Mouse (Mus musculus) Patski (cell line): ENCODE results near the gene Faap24. TPM values are rescaled to one million over a fixed set of nuclear protein-coding genes. Genes with fewer than 3 reads are reported as not detected.

Experiments
- ATAC-seq: fragments of 100-300 bp; one replicate; pipeline ENCODE4 v1.8.0; 2021
- CTCF ChIA-PET: fragments of 350-600 bp; sonication (Branson Sonifier 250); formaldehyde crosslinking; loops from one replicate; lab custom pipeline; 2022; ENCODE audit warnings: inconsistent platforms; lab: Charles Lee
- POLR2A ChIA-PET: fragments of 350-600 bp; sonication (Branson Sonifier 250); formaldehyde crosslinking; loops from one replicate; lab custom pipeline; 2022; ENCODE audit warnings: antibody characterized with exemption, inconsistent platforms; lab: Charles Lee
- DNase-seq: peaks from one replicate; pipeline ENCODE4 v3.0.0-alpha.2; 2011; ENCODE audit warnings: low read depth, low spot score
- H3K27me3 ChIP-seq: fragments of 371-371 bp; one replicate; pipeline ENCODE4 v1.5.1; 2021
- CTCF ChIP-seq: fragments of 100-300 bp; IDR thresholded peaks from one replicate; pipeline ENCODE4 v1.5.1; 2021
- in situ Hi-C: fragments of 300-500 bp; cut with MboI; formaldehyde crosslinking; loops from 3 replicates; pipeline ENCODE4 v1.11.1; 2018; ENCODE audit warnings: low pct_unique_long_range_greater_than_20kb, mixed read lengths
- polyA plus RNA-seq: library from polyadenylated mRNA; unstranded; gene quantifications from one replicate; pipeline ENCODE4 v1.2.3, GENCODE M21; 2021

Faap24 gene
- polyA plus RNA-seq, 1 experiment from 2014 or later: 7.1 TPM

DNA sequence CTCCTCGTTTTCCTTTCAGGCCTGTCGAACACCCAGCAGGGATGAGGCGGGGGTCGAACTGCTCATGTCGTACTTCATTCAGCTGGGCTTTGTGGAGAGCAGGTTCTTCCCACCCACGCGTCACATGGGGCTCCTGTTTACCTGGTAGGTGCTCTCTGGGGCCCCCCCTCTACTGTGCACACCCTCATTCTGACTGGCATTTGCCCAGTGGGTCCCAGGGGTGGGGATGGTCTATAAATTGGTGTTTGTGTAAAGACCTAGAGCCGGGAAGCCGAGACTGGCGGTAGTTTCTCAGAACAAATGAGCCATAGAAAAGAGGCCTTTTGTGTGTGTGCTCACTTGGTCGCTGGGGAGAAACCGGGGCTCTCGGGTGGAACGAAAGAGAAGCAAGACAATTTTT lies 25.5 kb downstream of the Faap24 start:
- ATAC-seq (no peak), DNase-seq (no peak)
- POLR2A ChIA-PET: no interaction called here
- no peak for TF ChIP-seq CTCF
- no peaks in the 10 kb centered on the region for H3K27me3 ChIP-seq
- CTCF ChIA-PET: interaction anchor here (1.1 kb wide), 1 partner anchor 8 kb away, joined by 4 read pairs; no protein-coding TSS in a partner anchor
- in situ Hi-C loops: no loop called here

DNA sequence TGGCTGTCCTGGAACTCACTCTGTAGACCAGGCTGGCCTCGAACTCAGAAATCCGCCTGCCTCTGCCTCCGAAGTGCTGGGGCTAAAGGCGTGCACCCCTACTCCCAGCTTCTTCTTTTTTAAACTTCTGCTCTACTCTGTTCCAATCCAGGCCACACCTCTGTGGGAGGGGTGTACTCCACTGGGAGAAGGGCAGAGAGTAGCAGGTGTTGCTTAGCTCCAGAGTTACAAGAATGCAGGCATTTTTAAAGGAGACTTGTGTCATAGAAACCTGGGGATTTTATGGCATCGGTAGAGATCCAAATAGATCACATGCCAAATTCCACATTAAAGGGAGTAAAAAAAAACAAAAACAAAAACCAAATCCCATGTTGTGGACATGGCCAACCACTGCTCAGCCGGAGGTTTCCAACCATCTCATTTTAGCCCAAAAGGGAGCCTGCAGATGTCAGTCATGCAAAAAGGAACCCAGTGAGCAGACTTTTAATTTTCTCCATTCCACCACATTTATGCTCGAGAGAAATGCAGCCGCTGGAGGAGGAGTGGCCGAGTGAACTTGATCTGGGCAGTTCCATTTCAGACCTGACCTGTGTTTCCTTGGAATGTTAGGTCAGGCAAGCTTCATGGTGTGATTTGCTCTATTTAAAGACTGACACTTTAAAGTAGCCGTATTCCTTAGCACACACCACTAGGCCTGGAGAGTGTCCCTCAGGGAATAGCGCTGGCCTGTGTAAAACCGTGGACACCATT lies 31.3 kb downstream of the Faap24 start:
- no peak for DNase-seq
- peak; percentile 10 for ATAC-seq
- in situ Hi-C loops: no loop called here
- no peaks in the 10 kb centered on the region for H3K27me3 ChIP-seq
- CTCF ChIA-PET: interaction anchor here (1.9 kb wide), 1 partner anchor 8 kb away, joined by 6 read pairs; no protein-coding TSS in a partner anchor
- POLR2A ChIA-PET: no interaction called here
- TF ChIP-seq CTCF: no peak

DNA sequence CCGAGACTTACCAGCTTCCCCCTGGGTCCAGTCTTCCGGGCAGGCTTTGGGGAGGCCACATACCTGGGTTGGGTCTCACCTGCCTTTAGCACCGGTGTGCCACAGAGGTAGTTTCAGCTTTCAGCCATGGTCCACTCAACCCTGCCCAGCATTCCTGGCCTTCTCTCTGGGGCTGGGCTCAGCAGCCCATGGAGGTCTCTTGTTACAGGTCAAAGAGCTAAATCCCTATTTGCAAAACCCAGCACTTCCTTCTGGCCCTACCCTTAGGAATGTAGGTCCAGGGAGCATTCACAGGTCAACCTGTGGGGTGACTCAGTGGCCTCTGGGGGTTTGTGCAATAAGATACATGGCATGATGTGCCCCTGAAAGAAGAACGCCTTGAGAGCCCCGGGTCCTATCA lies 33.8 kb downstream of the Faap24 start:
- H3K27me3 ChIP-seq: no peaks in the 10 kb centered on the region
- DNase-seq: no peak
- peak; percentile 86 for ATAC-seq
- POLR2A ChIA-PET: interaction anchor here (1.3 kb wide), 1 partner anchor 10 kb away, joined by 9 read pairs; no protein-coding TSS in a partner anchor
- CTCF ChIA-PET: interaction anchor here (1.1 to 1.4 kb wide), 2 partner anchors 9 to 22 kb away, joined by 3 to 4 read pairs; no protein-coding TSS in a partner anchor
- in situ Hi-C loops: no loop called here
- TF ChIP-seq CTCF: no peak

DNA sequence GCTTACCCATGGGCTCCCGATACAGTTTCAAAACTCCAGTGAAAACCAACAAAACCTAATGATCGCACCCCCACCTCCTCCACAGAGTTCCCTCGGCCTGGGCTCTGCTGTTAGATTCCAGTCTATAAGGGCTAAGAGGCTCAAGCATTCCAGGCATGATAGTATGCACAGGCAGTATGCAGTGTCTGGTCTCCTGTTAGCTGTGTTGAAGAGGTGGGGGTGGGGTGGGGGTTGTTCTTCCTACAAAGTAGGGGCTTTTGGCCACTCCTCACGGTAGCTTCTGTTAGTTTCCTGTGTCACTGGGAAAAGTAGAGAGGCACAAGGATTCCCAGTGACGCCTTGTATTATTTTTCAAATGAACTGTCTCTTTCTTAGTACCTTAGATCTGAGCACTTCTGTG lies 34.4 kb downstream of the Faap24 start:
- in situ Hi-C loops: no loop called here
- H3K27me3 ChIP-seq: no peaks in the 10 kb centered on the region
- ATAC-seq: no peak
- DNase-seq: no peak
- ChIA-PET CTCF (interaction anchor here (1.1 to 1.4 kb wide), 2 partner anchors 9 to 21 kb away, joined by 3 to 4 read pairs; no protein-coding TSS in a partner anchor), POLR2A (interaction anchor here (0.6 to 1.3 kb wide), 2 partner anchors 11 to 35 kb away, joined by 4 to 9 read pairs; no protein-coding TSS in a partner anchor)
- no peak for TF ChIP-seq CTCF

DNA sequence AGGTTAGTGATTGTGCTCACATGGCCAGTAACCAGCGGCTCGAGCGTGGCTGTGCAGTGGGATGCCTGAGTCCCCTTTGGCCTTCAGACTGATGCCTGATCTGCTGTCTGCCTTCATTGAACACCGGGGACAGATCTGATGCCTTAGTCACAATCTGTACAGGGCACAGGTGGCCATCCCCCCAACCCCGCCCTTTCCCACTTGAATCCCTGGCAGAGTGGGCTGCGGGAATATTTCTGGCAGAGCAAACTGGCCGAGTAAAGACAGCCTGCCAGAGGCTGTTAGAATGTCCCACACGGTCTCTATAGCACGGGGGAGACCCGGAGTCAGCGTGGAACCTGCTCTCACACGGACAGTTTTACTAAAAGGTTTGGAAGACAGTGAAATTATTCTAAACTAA lies 39.0 kb downstream of the Faap24 start:
- in situ Hi-C loops: no loop called here
- no peaks in the 10 kb centered on the region for H3K27me3 ChIP-seq
- no peak for ATAC-seq
- no peak for TF ChIP-seq CTCF
- DNase-seq: no peak
- ChIA-PET CTCF (no interaction called here), POLR2A (no interaction called here)

DNA sequence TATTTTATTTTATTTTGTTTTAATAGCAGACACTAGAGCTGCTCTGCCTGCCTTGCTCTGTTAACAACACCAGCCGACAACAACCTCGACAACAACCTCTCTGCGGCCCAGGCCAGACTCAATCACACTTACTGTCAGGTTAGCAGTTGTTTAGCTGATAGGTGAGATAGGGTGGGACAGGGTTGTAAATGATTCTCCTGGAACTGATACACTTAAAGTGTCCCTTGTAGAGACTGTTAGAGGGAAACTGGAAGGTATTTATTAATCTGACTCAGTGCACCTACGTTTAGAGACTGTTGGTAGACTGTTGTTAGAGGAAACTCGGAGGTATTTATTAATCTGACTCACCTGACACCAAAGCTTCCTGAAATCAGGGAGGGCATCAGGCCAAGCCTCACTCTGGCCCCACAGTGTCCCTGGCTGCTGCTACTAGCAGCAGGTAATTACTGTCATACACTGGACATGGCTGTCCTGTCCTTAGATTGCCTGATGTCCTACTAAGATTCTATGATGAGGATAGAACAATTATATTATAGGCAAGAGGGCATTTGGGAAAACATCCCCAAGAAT lies 41.2 kb downstream of the Faap24 start:
- ChIA-PET POLR2A (no interaction called here), CTCF (interaction anchor here (2.4 kb wide), 1 partner anchor 14 kb away, joined by 6 read pairs; no protein-coding TSS in a partner anchor)
- no peak for DNase-seq
- H3K27me3 ChIP-seq: no peaks in the 10 kb centered on the region
- in situ Hi-C loops: no loop called here
- no peak for TF ChIP-seq CTCF
- no peak for ATAC-seq

DNA sequence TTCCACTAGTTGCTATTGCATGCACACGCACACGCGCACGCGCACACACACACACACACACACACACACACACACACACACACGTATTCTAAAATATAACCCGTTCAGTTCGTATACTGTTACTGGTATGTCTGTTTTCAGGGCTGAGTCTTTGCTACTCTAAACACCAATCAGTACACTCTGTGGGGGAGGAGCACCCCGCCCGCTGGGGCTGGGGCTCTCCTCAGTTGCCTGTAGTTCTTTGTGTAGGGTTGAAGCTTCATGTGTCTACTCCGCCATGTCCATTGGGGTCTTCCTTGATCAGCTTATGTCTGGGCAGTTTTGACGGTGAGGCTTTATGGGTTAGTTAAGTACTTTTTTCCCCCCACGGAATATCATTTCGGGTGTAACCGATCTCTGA lies 43.3 kb downstream of the Faap24 start:
- TF ChIP-seq CTCF: no peak
- in situ Hi-C loops: no loop called here
- H3K27me3 ChIP-seq: no peaks in the 10 kb centered on the region
- ATAC-seq (no peak), DNase-seq (no peak)
- CTCF ChIA-PET: interaction anchor here (1.3 to 2.4 kb wide), 2 partner anchors 10 to 12 kb away, joined by 4 to 6 read pairs; no protein-coding TSS in a partner anchor
- POLR2A ChIA-PET: no interaction called here

DNA sequence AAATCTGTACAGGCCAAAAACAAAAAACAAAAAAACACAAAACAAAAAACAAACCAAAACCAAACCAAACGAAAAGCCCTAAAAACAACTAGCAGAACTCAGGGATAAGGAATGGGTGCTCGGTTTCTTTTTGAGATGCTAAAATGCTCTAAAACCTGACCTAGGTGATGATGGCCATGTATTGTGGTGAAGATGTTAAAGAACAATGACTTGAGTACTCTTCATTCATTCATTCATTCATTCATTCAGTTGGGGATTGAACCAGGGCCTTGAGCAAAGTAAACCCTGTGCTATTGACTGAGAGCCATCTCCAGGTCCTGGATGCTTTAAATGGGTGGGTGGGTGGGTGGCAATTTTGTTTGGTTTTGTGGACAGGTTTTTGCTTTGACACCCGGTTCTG lies 45.5 kb downstream of the Faap24 start:
- POLR2A ChIA-PET: no interaction called here

DNA sequence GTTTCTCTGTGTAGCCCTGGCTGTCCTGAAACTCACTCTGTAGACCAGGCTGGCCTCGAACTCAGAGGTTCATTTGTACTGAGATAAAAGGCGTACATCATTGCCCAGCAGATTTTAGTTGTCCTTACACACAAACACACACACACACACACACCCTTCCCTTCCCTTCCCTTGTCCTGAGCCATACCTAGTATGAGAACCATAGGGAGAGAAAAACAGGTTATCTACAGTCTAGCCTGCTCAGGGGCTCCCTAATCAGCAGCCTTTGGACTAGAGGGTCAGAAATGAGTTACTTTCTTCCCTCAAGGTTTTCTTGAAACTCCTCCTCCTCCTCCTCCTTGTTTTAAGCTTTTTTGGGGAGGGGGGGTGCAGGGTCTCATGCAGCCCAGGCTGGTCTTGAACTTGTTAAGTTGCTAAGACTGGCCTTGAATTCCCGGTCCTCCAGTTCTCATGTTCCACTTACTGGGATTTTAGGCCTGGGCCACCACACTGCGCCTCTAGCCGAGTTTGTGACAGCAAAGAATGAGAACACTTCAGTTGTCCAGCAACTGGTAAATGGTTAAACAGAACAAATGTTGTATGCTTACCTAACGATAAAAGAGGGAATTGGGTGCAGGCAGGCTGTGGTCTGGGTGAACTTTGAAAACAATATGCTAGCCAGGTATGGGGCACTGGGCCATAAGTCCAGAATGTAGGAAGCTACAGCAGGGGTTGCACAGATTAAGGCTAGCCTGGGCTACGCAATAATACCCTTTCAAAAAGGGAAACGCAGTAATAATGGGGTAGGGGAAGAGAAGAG lies 46.6 kb downstream of the Faap24 start:
- no peak for TF ChIP-seq CTCF
- ATAC-seq (no peak), DNase-seq (no peak)
- in situ Hi-C loops: no loop called here
- H3K27me3 ChIP-seq: no peaks in the 10 kb centered on the region
- ChIA-PET CTCF (no interaction called here), POLR2A (interaction anchor here (1.4 kb wide), 1 partner anchor 23 kb away, joined by 6 read pairs; no protein-coding TSS in a partner anchor)

More for the DNA sequence above, 45.5 kb downstream of the Faap24 start:
- no peak for ATAC-seq
- no peak for DNase-seq
- TF ChIP-seq CTCF: no peak
- in situ Hi-C loops: no loop called here
- H3K27me3 ChIP-seq: no peaks in the 10 kb centered on the region
- CTCF ChIA-PET: no interaction called here

DNA sequence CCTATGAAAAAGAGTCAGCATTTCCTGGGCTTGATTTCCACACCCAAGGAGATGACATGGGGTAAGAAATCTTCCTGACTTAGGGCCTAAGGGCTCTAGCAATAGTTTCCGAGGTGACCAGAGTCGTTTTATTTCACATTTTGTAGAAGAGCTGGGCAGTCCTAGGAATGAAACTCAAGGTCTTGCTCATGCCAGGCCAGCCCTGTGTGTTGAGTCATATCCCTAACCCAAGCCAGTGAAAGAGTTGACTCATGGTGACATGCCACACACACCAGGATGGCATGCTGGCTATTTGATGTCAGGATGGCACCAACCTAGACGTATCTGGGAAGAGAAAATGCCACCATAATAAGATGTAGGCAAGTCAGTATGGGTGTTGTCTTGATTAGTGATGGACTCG lies 47.6 kb downstream of the Faap24 start:
- no peaks in the 10 kb centered on the region for H3K27me3 ChIP-seq
- in situ Hi-C loops: no loop called here
- no peak for TF ChIP-seq CTCF
- ChIA-PET POLR2A (no interaction called here), CTCF (no interaction called here)
- ATAC-seq (peak; percentile 93), DNase-seq (no peak)
